Mouse (Mus musculus) embryonic facial prominence, embryonic 10.5 days (tissue): ENCODE measurements around the gene Abcg8. TPM values are rescaled to one million over a fixed set of nuclear protein-coding genes. Genes with fewer than 3 reads are reported as not detected.

Experiments
- DNase-seq: peaks from one replicate; pipeline ENCODE4 v3.0.0-alpha.2; 2017; ENCODE audit warnings: low spot score
- H3K27ac ChIP-seq: fragments of 300-500 bp; sonication (generic); replicated peaks from 2 replicates; pipeline ENCODE4 v1.5.1; 2016; ENCODE audit warnings: mild to moderate bottlenecking
- H3K27me3 ChIP-seq: fragments of 300-500 bp; sonication (generic); replicated peaks from 2 replicates; pipeline ENCODE4 v1.6.1; 2016; ENCODE audit warnings: low read depth, mild to moderate bottlenecking; ENCODE audit not compliant: poor library complexity, severe bottlenecking
- H3K36me3 ChIP-seq: fragments of 300-500 bp; sonication (generic); replicated peaks from 2 replicates; pipeline ENCODE4 v1.6.1; 2016; ENCODE audit warnings: mild to moderate bottlenecking, moderate library complexity
- H3K4me1 ChIP-seq: fragments of 300-500 bp; sonication (generic); 2 replicates; pipeline ENCODE4 v1.6.1; 2016
- H3K4me3 ChIP-seq: fragments of 300-500 bp; sonication (generic); 2 replicates; pipeline ENCODE4 v1.5.1; 2016; ENCODE audit warnings: mild to moderate bottlenecking, moderate library complexity
- H3K9me3 ChIP-seq: fragments of 300-500 bp; sonication (generic); 2 replicates; pipeline ENCODE4 v1.6.1; 2016; ENCODE audit warnings: mild to moderate bottlenecking
- WGBS: fragments of 180-500 bp; shearing (Covaris S2); methylation state at CpG from one replicate; pipeline ENCODE4 v1.1.7; 2016; 5-methylcytosine and 5-hydroxymethylcytosine counted together
- polyA plus RNA-seq: library from polyadenylated mRNA; unstranded; fragments of >200 nt; fragmentation: Nextera tagmentation; extraction: Ambion mirVana; gene quantifications from 2 replicates; pipeline ENCODE4 v1.2.1, GENCODE M21; 2016

The Abcg8 gene
- polyA plus RNA-seq, 1 experiment from 2014 or later = 0.10 TPM

GRCm38 (mm10) chr17:84645119-84645518, 31.0 kb upstream of the Abcg8 start:
- Histone ChIP-seq H3K9me3 (no peaks in the 10 kb centered on the region), H3K27me3 (no peaks in the 10 kb centered on the region), H3K4me3 (no peak overlapping the region), H3K4me1 (peaks cover 44% of the 10 kb centered on the region), H3K27ac (peak overlapping the region; percentile 73), H3K36me3 (peaks cover 12% of the 10 kb centered on the region; the same call in 1 of the 2 replicates)
- WGBS = 19% methylated on average over 9 of the region's 9 CpGs
- no peak for DNase-seq

DNA sequence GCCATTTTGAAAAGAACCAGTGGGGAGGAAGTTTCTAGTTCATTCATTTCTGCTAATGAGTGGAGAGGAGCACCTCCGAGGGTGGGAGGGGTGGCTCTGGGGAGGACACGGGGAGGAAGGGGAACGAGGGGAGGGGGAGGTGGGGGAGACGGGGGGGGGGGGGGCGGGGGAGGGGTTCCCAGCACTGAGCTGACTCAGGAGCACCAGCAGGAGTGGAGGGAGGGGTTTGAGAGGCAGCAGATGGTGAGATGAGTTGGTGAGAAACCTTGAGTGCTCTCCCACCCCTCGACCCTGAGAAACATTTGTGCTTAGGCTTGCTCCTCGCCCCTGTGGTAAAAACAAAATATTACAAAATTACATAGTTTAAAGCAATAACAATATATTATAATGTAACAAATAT, 30.2 kb upstream of the Abcg8 start:
- DNase-seq = peak; percentile 47
- H3K27ac ChIP-seq = no peak overlapping the region; the same call in 1 of the 2 replicates
- no peaks in the 10 kb centered on the region for H3K9me3 ChIP-seq
- 21% methylated on average over 5 of the region's 7 CpGs for WGBS
- no peak overlapping the region for H3K4me3 ChIP-seq
- no peaks in the 10 kb centered on the region for H3K27me3 ChIP-seq
- peaks cover 42% of the 10 kb centered on the region for H3K4me1 ChIP-seq
- peaks cover 13% of the 10 kb centered on the region; the same call in 1 of the 2 replicates for H3K36me3 ChIP-seq

DNA sequence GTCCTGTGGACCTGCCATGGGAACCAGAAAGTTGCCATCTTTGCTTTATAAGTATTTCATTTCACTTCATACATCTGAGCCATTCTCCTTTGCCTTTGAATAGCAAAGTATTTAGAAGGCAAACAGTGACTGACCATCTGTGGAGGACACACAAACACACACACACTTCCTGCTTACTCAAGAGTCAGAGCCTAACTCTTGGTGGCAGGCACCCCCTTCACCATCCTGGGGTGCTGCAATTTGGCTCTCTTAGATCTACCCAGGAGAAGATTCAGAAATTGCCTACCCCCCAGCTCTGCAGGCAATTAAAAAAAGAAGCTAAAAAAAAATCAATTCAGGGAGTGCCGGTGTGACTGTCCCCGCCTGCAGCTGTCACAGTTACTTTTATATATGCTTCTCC, 29.6 kb upstream of the Abcg8 start:
- Histone ChIP-seq H3K27me3 (no peaks in the 10 kb centered on the region), H3K4me3 (no peak overlapping the region), H3K27ac (no peak overlapping the region), H3K4me1 (peaks cover 42% of the 10 kb centered on the region), H3K9me3 (no peaks in the 10 kb centered on the region), H3K36me3 (peaks cover 7% of the 10 kb centered on the region; the same call in 1 of the 2 replicates)
- 64% methylated on average over 2 of the region's 2 CpGs for WGBS
- DNase-seq = no peak

DNA sequence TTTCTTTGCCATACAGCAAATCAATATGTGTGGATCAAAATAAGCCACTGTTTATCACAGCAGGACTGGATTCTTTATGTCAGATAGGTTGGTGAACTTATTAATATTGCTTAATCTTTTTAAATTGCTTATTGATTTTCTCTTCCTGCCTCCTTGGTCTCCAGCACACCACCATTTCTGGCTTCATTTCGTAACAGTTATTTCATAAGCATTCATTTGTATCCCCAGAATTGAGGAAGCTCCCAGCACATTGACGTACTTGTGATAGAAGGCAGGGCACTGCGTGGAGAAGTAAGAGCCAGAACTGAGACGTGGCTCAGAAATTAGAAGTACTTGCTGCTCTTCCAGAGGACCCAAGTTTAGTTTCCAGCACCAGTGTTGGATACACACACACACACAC, 28.5 kb upstream of the Abcg8 start:
- no peaks in the 10 kb centered on the region for H3K9me3 ChIP-seq
- H3K27me3 ChIP-seq = no peaks in the 10 kb centered on the region
- H3K4me1 ChIP-seq = peaks cover 38% of the 10 kb centered on the region
- H3K27ac ChIP-seq = no peak overlapping the region
- 0 out of 2 replicates have a peak, but pooled peaks cover 6% of the 10 kb centered on the region for H3K36me3 ChIP-seq
- no peak for DNase-seq
- WGBS = 91% methylated on average over 4 of the region's 4 CpGs
- no peak overlapping the region for H3K4me3 ChIP-seq

DNA sequence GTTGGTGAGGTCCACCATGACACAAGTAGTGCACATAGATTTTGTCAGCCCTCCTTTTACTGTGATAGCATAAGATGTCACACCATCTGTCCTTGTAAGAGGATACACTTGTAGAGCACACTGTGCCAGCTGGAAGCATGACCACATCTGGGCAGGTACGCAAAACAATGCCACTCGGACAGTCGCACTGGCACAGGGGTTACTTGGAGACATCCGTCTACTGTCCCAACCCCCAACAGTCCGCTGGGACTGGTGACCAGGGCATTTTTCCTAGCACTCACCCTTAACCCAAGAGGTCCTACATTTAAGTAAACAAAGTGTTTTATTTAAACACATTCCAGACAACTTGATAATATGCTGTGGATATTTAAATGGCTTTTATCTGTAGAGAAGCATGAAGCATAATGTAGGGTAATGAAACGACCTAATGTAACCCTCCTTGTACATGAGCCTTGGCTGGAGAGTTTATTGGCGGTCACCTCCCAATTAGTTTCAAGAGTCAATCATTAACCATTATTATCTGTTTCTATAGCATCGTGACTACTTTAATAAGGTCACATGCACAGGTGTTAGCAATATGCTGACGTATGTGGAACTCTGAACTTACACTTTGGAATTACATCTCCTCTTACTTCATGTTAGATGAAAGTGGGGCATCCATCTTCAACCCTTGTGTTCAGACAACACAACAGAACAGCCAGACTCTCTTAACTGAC, 25.6 kb upstream of the Abcg8 start:
- H3K9me3 ChIP-seq = no peaks in the 10 kb centered on the region
- H3K36me3 ChIP-seq = 0 out of 2 replicates have a peak, but pooled peaks cover 9% of the 10 kb centered on the region
- no peak overlapping the region for H3K27ac ChIP-seq
- H3K4me3 ChIP-seq = no peak overlapping the region
- peaks cover 13% of the 10 kb centered on the region for H3K4me1 ChIP-seq
- WGBS = 89% methylated on average over 9 of the region's 9 CpGs
- no peak for DNase-seq
- H3K27me3 ChIP-seq = no peaks in the 10 kb centered on the region

GRCm38 (mm10) chr17:84653544-84653943, 22.6 kb upstream of the Abcg8 start:
- WGBS = 92% methylated on average over 9 of the region's 9 CpGs
- Histone ChIP-seq H3K4me3 (no peak overlapping the region), H3K9me3 (no peaks in the 10 kb centered on the region), H3K4me1 (peaks cover 29% of the 10 kb centered on the region), H3K27me3 (no peaks in the 10 kb centered on the region), H3K36me3 (0 out of 2 replicates have a peak, but pooled peaks cover 9% of the 10 kb centered on the region), H3K27ac (no peak overlapping the region)
- DNase-seq = no peak

GRCm38 (mm10) chr17:84656205-84656604, 19.9 kb upstream of the Abcg8 start:
- Histone ChIP-seq H3K36me3 (0 out of 2 replicates have a peak, but pooled peaks cover 3% of the 10 kb centered on the region), H3K27ac (0 out of 2 replicates have a peak overlapping the region, but pooled peaks have one; percentile 30), H3K4me3 (no peak overlapping the region), H3K9me3 (no peaks in the 10 kb centered on the region), H3K4me1 (peaks cover 37% of the 10 kb centered on the region), H3K27me3 (no peaks in the 10 kb centered on the region)
- 72% methylated on average over 5 of the region's 5 CpGs for WGBS
- DNase-seq = no peak

GRCm38 (mm10) chr17:84656653-84657421, 19.3 kb upstream of the Abcg8 start:
- DNase-seq = no peak
- Histone ChIP-seq H3K4me3 (no peak overlapping the region), H3K4me1 (peaks cover 39% of the 10 kb centered on the region), H3K36me3 (0 out of 2 replicates have a peak, but pooled peaks cover 3% of the 10 kb centered on the region), H3K27ac (peak overlapping the region; percentile 59; the same call in 1 of the 2 replicates), H3K27me3 (no peaks in the 10 kb centered on the region), H3K9me3 (no peaks in the 10 kb centered on the region)
- 82% methylated on average over 19 of the region's 19 CpGs for WGBS

DNA sequence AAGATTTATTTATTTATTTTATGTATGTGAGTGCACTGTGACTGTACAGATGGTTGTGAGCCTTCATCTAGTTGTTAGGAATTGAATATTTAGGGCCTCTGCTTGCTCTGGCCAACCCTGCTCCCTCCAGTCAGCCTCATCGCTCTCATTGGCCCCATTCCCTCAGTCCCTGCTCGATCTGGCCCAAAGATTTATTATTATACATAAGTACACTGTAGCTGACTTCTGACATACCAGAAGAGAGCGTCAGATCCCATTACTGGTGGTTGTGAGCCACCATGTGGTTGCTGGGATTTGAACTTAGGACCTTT, 18.7 kb upstream of the Abcg8 start:
- H3K36me3 ChIP-seq = 0 out of 2 replicates have a peak, but pooled peaks cover 3% of the 10 kb centered on the region
- WGBS = 75% methylated on average over 3 of the region's 3 CpGs
- H3K9me3 ChIP-seq = no peaks in the 10 kb centered on the region
- no peak overlapping the region for H3K4me3 ChIP-seq
- peak overlapping the region; percentile 59; the same call in 1 of the 2 replicates for H3K27ac ChIP-seq
- DNase-seq = no peak
- peaks cover 42% of the 10 kb centered on the region for H3K4me1 ChIP-seq
- H3K27me3 ChIP-seq = no peaks in the 10 kb centered on the region

GRCm38 (mm10) chr17:84657782-84658181, 18.3 kb upstream of the Abcg8 start:
- peaks cover 42% of the 10 kb centered on the region for H3K4me1 ChIP-seq
- 0 out of 2 replicates have a peak, but pooled peaks cover 3% of the 10 kb centered on the region for H3K36me3 ChIP-seq
- DNase-seq = peak; percentile 70
- no peak overlapping the region for H3K4me3 ChIP-seq
- H3K27me3 ChIP-seq = no peaks in the 10 kb centered on the region
- H3K9me3 ChIP-seq = no peaks in the 10 kb centered on the region
- 48% methylated on average over 7 of the region's 7 CpGs for whole genome bisulfite sequencing
- peak overlapping the region; percentile 59; the same call in 1 of the 2 replicates for H3K27ac ChIP-seq

DNA sequence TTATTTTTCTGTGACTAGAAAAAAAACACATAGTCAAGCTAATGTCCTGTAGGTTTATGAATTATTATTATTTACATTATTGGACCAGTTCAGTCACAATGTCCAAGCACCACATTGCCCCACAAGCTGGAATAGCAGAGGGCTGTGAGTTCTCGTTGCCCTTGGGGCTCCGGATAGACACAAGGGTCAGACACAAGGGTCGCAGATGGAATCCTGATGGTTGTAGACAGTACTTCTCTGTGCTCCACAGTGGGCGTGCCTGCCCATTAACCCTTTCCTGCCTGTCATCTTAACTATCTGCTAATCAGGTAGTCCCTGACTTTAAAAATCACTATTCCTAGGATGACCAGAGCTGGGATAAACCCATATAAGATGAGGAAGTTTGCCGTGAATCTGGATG, 17.9 kb upstream of the Abcg8 start:
- Histone ChIP-seq H3K9me3 (no peaks in the 10 kb centered on the region), H3K27me3 (no peaks in the 10 kb centered on the region), H3K4me1 (peaks cover 42% of the 10 kb centered on the region), H3K27ac (peak overlapping the region; percentile 45; the same call in 1 of the 2 replicates), H3K4me3 (no peak overlapping the region), H3K36me3 (0 out of 2 replicates have a peak, but pooled peaks cover 2% of the 10 kb centered on the region)
- 29% methylated on average over 5 of the region's 5 CpGs for WGBS
- peak; percentile 71 for DNase-seq

DNA sequence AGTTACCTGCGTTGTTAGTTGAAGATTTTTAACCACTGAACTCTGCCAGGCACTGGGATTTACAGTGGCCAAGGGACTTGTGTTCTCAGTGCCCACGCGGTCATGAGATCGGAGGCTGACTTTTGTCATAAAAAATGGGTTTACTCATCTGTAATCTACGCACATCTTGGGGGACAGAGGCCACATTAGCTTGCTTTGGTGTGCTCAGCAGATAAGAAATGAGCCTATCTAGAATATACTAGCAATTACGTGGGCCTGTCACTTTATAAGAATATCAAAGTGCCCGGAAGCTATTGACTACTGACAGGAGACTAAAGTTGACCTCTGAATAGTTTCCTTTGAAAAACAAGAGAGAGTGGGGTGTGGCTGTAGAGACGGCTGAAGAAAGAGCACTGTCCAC, 17.2 kb upstream of the Abcg8 start:
- H3K27ac ChIP-seq = peak overlapping the region; percentile 45
- no peak overlapping the region for H3K4me3 ChIP-seq

More for the DNA sequence above, 17.2 kb upstream of the Abcg8 start:
- H3K36me3 ChIP-seq = no peaks in the 10 kb centered on the region
- no peaks in the 10 kb centered on the region for H3K27me3 ChIP-seq
- no peak for DNase-seq
- no peaks in the 10 kb centered on the region for H3K9me3 ChIP-seq
- H3K4me1 ChIP-seq = peaks cover 42% of the 10 kb centered on the region
- 76% methylated on average over 8 of the region's 8 CpGs for WGBS
